Mouse (Mus musculus) cerebellum, adult 2 months (tissue): ENCODE results near the gene Vmn1r227.

ENCODE experiments used
- CTCF ChIP-seq: fragments of 200-500 bp; IDR thresholded peaks from 2 replicates; pipeline ENCODE4 v1.5.1; 2011; ENCODE audit warnings: low read depth, mild to moderate bottlenecking, control low read depth, low read length, moderate library complexity, borderline replicate concordance; ENCODE audit not compliant: insufficient read depth
- POLR2A ChIP-seq: fragments of 200-500 bp; IDR thresholded peaks from 2 replicates; pipeline ENCODE4 v1.6.1; 2011; ENCODE audit warnings: low read length, control low read depth, borderline replicate concordance; ENCODE audit not compliant: insufficient read depth

- TF ChIP-seq POLR2A (no peak), CTCF (no peak)
Observed at GRCm38 (mm10) chr17:20729543-20729942, at the start of gene Vmn1r227.
